Mouse (Mus musculus): Measurements from ENCODE around the gene Sec31a.

The Sec31a gene

DNA sequence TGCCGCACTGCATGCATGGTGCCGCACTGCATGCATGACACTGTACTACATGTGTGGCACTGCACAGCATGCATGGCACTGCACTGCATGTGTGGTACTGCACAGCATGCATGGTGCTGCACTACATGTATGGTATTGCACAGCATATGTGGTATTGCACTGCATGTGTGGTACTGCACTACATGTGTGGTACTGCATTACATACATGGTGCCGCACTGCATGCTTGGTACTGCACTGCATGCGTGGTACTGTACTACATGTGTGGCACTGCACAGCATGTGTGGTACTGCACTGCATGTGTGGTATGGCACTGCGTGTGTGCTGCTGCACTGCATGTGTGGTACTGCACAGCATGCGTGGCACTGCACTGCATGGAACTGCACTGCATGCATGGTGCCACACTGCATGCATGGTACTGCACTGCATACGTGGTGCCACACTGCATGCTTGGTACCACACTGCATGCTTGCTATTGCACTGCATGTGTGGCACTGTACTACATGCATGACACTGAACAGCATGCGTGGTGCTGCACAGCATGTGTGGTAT, 65.1 kb downstream of the Sec31a start:
- no peak for DNase-seq (ENCODE audit: extremely low read depth, low read depth, low spot score)

- no peak for DNase-seq (ENCODE audit: extremely low read depth, low read depth, low spot score)
These were observed 66.5 kb downstream of the Sec31a start for GRCm38 (mm10) chr5:100349287-100350215.

DNA sequence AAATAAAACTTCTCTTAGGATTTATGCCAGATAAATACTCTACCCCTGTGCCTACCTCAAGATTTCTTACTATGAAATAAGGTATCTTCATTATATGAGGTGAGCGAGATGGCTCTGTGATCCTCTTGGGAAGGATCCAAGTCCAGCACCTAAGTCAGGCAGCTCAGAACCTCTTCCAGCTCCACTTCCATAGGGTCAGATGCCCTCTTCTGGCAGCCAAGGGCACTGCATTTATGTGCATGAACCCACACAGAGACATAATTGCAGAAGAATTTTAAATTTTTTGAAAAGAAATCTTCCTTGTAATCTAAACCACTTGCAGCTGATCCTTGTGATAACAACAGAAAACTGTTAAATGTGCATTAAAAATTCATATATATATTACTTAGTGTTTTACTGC, 70.9 kb downstream of the Sec31a start:
- no peak for DNase-seq (ENCODE audit: extremely low read depth, low read depth, low spot score)

DNA sequence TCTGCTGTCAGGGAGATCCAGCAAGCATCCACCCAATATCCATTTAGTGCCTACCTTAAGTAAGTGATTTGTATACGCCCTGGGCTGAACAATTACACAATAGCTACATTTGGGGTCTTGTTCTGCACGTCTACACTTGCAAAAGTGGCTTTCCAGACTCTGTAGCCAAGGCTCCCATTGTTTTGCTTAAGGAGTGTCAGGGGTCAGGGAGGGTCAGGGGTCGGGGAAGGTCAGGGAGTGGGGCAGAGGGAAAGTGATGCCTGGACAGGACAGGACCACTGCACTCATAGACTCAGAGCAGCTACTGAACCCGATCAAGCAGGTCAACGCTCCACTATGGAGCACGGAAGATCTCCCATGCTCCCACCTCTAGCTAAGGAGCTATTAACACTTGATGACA, 72.9 kb downstream of the Sec31a start:
- DNase-seq (ENCODE audit: extremely low read depth, low read depth, low spot score) = no peak

- no peak for DNase-seq (ENCODE audit: extremely low read depth, low read depth, low spot score)
These were observed 73.6 kb downstream of the Sec31a start for GRCm38 (mm10) chr5:100342422-100342821.

DNA sequence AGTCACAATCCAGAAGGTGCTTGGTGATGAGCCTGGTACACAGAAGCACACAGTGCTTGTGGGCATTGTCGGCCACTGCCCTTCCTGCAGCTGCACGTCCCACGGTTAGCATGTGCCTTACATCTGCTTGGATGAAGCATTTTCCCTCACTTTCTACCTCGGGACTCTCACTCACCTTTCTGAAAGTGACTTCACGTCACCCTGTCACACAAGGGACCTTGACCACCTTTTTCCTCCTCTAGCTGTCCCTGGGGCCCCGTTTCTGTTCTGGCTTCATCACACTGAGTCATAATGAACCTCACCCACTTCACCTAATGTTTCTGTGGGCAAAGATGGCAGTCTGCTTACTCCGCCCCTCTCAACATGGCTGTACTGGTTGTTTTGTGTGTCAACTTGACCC, 75.0 kb downstream of the Sec31a start:
- no peak for DNase-seq (ENCODE audit: extremely low read depth, low read depth, low spot score)

DNA sequence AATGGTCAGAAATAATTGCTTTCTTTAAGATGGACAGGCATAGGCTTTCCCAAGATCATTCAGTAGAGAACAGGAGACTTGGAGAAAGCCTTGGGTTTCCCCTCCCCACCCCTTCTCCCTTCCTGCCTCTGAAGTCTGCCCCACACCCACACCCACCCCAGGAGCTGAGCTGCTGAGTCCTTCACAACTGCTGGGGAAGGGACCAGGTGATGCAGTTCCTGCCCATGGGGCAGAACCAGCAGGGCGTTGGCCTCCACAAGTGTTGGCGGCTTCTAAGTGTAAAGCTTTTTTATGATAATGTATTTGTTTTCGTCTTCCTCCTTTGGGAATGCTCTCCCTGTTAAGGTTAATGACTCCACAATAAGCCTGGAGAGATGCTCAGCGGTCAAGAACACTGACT, 78.2 kb downstream of the Sec31a start:
- DNase-seq (ENCODE audit: extremely low read depth, low read depth, low spot score) = no peak

- DNase-seq (ENCODE audit: extremely low read depth, low read depth, low spot score) = no peak
These were observed 79.2 kb downstream of the Sec31a start for GRCm38 (mm10) chr5:100336876-100337275.

DNA sequence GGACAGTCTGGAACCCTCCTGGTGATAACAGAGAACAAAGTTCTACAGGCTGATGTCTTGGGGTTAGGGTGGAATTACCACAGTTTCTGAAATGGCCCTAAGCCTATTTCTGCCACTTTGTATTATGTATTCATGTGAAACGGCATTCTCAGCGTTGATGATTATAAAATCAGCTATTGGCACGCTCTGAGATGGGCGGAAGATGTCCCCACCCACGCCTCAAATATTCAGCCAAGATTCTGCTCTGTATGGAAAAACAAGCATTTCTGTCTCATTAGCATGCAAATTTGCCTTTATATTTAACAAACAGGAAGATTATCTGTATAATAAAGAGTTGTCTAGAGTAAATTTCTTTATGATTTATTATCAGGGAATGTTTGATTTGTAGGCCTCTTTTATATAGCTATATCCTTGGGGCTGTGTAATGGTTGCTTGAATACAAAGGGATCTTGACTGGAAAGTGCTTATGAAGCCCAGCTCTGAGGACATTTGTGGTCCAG, 80.4 kb downstream of the Sec31a start:
- DNase-seq (ENCODE audit: extremely low read depth, low read depth, low spot score) = no peak

DNA sequence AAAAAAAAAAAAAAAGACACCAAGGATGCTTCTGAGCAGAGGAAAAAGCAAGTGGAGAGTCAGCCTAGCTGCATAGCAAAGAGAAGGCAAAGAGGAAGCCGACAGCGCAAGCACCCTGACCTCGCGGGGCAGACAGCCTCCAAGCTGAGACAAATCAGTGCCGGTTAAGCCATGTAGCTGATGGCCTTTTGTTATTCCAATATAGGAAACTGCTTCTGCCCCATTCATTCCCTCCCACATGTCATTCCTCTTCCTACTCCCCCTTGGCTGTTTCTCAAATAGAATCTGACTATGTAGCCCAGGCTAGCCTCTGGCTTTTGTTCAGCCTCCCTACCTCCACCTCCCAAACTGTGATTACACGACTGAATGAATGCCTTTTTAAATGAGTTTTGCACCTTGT, 81.3 kb downstream of the Sec31a start:
- DNase-seq (ENCODE audit: extremely low read depth, low read depth, low spot score) = no peak

- DNase-seq (ENCODE audit: extremely low read depth, low read depth, low spot score) = no peak
These were observed 82.2 kb downstream of the Sec31a start for GRCm38 (mm10) chr5:100333607-100334380.

- DNase-seq (ENCODE audit: extremely low read depth, low read depth, low spot score) = no peak
These were observed 83.6 kb downstream of the Sec31a start for GRCm38 (mm10) chr5:100332300-100333004.

DNA sequence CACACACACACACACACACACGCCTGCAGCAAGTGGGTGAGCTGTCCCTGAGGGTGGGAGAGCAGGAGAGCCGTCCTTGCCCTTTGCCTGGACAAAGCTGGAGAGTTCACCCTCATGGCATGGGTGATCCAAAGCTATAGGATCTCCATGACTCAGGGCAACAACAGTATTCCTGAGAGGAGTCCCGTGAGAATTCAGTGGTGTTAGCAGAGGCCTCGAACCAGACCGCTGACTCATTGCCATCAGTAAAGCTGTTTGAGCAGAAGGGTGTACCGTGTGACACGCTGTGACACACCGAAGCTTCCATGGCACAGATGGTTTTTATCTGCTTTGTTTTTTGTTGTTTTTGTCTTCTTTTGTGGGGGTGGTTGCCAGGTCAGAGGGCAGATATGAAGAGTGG, 84.4 kb downstream of the Sec31a start:
- DNase-seq (ENCODE audit: extremely low read depth, low read depth, low spot score) = no peak

- no peak for DNase-seq (ENCODE audit: extremely low read depth, low read depth, low spot score)
These were observed 94.0 kb downstream of the Sec31a start for GRCm38 (mm10) chr5:100322081-100322480.

DNA sequence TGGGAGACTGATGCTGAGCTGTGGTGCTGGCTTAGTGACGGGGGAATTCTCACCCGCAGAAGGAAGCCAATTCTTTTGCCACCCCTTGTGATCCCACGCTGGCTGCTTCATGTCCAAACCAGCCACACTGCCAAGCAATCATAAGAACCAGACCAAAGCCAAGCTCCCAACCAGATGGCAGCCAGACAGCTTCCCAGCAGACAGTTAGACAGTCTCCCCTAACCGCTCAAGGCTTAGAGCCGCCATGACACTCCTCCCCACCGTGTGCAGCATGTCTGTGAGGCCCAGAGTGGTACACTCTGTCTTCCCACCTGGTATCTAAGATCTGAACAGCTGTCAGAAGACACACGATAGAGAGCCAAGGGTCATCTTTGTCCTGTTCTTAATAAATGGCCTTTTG, 98.2 kb downstream of the Sec31a start:
- DNase-seq (ENCODE audit: extremely low read depth, low read depth, low spot score) = no peak

DNA sequence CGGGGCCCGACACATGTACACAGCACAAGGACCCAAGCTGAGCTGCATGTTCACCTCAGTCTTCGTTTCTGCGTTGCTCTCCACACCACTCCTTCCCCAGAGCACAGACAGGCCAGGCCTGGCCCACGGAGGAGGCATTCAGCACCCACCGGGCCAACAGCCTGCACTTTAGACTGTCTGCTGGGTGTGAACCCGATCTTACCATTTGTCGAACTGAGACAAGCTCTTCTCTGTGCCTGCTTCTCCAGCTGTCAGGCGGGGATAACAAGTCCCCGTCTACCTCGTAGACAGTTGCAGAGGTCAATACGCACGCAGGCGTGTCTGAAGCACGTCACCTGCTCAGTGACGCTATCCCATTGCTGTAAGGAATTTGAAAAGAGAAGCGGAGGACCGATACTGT, 99.0 kb downstream of the Sec31a start:
- DNase-seq (ENCODE audit: extremely low read depth, low read depth, low spot score) = no peak

GRCm38 (mm10) chr5:100315646-100316045, 100.4 kb downstream of the Sec31a start:
- DNase-seq (ENCODE audit: extremely low read depth, low read depth, low spot score) = no peak

DNA sequence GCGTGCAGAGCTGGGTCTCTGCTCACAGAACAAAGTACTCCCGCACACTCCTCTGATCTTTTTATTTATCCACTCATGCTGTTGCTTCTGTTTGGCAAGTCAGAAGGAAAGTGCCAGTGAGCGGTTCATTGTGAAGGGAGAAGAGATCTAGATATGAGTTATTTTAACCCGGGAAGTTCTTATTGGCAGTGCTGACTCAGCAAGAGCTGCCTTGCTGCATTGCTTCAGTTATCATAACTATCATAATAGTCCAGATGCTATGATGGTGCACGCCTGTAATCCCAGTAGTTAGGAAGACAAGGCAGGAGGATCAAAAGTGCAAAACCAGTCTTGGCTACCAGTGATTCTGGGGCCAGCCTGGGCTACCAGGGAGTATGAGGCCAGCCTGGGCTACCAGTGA, 103.6 kb downstream of the Sec31a start:
- no peak for DNase-seq (ENCODE audit: extremely low read depth, low read depth, low spot score)
